Mouse (Mus musculus) thymus, adult 18-20 months (tissue): Measurements from ENCODE around the gene Batf3.

Experiments used
- DNase-seq, 2 experiments: peaks; one replicate each; pipeline ENCODE4 v3.0.0; 2022; ENCODE audit warnings: mixed read lengths in 2 of 2

Gene Batf3

DNA sequence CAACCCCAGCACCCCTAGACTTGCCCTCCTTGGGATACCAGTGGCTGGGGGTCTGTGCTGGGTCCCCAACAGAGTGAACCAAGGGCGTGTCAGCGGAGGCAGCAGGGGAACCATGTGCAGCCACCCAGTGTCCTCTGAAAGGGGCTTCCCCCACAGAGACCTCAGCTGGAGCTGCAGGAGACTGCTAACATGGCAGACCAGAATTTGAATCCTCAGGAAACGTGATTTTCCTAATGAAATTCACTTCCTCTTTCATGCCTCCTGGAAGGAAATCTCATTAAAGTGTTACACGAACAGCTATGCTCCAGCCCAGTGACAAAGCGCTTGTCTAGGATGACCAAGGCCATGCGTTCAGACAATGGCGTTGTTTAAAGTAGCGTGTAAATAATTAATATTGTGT, 10.7 kb upstream of the Batf3 start:
- DNase-seq = no peak

DNA sequence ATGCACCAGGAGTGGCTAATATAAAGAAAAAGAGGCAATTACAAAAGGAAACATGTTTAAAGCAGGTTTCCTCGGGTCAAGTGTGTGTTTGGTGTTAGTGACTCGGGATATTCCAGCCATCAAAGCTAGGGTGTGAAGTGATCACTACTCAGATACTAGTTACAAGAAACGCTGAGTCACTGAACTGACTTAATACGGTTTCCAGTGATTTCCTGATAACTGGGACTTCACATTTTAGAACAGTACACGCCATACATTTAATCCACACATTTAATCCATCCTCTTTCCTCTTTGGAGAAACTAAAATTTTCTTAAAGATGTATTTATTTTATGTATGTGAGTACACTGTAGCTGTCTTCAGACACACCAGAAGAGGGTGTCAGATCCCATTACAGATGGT, 9.7 kb upstream of the Batf3 start:
- no peak for DNase-seq

DNA sequence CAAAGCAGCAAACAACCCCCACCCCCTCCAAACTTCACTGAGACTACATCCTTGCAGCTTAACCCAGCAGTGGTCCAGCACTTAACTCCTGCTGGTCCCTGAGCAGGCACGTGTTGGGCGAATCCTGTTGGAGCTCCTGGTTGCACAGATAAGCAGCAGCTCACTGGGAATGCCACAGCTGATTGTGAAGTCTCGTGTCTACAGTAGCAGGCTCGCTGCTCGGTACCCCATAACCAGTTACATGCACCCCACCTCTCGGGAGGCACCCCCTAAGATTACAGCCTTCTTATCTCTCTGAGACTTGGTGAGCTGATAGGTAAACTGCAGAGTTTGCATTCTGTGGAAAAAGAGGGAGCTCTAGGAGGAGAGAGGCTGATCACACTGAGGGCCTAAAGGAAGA, 8.3 kb upstream of the Batf3 start:
- DNase-seq = no peak

DNA sequence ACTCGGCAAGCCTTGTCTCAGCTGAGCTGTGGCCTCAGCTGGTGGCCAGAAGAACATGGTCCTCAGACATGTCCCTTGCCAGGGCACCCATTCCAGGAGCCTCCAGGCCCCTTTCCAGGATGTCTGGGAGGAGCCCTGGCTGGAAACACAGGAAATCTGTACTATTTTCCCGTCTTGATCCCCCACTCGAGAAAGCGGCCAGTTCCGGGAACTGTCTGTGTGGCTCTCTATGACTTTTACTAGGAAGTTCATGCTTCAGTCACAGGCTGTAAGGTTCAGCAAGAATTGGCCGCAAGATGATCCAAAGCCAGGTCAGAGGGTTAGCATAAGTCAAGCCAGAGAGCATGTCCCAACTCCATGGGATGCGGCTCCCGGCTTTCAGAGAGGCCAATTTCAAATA, 5.6 kb upstream of the Batf3 start:
- DNase-seq = no peak

DNA sequence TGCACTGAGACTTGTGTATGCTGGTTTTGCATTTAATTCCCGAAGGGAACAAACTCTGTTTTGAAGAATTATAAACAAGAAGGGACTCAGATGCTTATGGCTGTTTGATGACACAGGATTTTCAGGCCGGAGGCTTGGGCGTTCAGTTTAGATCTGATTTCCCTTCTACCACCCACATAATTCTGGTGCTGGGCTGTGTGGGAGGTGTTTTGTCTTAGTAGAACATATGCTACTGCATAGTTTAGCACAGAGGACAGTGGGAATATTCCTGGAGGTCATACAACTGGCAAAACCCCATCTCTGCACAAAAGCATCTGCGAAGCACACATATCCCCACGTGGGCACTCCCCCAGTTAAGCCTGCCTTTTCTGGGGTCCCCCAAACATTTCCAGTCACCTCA, 4.1 kb upstream of the Batf3 start:
- no peak for DNase-seq

DNA sequence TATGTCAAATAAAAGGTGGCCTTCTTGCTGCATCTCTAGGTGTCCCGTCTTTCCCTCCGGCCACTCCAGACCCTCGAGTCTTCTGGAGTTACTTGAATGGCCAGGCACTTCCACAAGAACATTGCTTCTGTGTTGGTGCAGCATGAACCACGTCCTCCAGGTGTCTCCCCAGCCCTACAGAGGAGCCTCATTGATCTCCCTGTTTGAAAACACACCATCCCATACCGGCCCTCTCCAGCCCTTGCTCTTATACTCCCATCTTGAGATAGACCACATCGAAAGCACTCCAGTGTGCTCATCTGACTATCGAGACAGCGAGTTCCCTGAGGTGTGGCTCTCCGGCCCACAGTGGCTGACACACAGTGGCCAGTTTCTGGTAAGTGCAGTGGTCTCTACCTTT, 2.6 kb upstream of the Batf3 start:
- no peak for DNase-seq

DNA sequence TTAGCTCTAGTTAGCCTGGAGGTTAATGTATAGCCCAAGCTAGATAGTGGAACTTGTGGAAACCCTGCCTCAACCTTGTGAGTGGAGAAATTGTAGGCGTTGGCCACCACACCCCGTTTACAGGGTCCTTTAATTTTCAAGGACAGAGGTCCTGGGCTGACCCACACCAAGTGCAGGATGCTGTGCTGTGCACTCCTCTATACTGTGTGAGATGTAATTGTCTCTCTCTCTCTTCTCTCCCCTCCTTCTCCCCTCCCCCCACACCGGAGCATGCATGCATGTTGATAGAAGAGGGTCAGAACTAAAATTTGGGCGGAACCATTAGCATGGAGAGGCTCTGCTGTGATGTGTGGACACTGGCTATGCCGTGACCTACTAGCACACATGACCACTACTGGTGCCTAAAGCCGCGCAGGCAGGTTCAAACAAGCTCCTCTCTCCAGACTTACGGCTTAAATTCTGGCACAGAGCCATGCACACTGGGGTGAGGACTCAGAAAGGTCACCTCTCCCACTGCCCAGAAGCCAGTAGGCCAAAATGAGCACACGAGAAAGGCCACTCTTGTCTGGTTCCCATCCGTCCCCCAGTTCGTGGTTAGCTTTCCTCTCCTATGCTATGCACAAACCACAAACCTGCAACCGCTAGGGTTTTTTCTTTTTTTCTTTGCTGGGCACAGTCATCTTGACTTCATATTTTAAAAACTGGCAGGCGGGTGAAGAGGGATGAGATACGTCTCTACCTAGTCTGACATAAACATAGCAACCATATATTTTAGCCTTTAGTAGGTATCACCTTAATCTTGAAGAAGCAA, 571 bp upstream of the Batf3 start:
- DNase-seq = no peak

DNA sequence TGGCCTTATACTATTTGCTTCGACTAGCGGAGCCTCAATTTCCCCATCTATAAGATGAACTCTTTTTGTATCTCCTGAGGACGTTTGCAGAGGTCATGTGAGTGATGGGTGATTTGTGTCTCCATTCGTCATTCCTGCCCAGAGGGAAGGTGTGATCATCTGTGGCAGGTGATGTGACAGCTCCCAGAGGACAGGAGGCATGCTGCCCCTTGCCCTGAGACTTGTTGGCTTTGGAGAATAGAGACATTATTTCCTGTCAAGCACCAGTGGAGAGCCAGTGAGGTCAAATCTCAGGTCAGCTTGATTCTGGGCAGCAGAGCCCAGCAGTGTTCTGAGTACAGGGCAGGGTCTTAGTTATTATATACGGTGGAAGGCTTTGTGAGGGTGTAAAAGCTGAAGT, 1.5 kb downstream of the Batf3 start:
- no peak for DNase-seq

DNA sequence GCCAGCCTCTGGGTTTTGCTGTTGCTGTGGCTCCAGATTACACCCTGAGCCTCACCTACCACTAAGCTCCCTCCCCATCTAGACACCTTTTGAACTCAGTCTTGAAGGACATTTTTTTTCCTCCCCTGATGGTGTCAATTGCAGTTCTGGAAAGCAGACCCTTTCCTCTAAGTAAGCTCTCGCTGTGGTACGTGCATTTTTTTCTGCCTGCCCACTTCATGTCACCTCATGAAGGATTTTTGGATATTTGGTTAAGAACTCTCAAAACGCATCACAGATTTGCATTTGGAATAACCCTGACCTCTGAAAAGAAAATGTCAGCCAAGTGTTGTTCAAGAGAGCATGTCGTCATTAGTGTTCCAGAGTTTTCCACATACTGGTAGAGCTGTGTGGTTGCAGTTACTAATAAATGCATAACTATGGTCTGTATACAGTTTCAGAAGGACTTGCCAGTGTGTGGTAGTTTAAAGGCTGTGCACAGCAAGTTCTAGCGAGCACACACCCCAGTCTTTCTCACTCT, 2.2 kb downstream of the Batf3 start:
- DNase-seq = no peak

DNA sequence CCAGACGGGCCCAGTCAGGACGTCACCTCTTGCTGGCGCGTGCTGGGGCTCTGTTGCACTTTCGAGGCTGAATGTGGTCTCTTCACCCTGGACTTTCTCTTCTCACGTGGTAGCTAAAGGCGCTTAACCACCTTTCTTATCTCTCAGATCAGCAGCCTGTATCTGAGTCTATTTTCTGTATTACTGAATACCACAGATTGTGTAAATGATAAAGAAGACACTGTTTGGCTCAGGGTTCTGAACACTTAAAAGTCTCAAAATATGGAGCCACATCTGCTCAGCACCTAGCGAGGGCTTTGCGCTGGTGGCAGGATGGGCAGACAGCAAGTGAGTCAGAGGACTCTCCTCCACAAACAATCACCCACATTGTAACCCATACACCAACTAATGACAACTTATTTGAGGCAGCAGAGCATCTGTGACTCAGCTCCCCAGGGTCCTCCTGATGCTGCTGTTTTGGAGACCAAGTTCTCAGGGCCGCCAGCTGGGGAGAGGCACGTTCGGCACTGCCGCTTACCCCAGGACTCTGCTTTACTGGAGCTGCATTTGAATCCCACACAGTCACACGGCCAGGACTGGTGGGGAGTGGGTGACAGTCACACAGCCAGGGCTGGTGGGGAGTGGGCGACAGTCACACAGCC, 5.2 kb downstream of the Batf3 start:
- DNase-seq = no peak

DNA sequence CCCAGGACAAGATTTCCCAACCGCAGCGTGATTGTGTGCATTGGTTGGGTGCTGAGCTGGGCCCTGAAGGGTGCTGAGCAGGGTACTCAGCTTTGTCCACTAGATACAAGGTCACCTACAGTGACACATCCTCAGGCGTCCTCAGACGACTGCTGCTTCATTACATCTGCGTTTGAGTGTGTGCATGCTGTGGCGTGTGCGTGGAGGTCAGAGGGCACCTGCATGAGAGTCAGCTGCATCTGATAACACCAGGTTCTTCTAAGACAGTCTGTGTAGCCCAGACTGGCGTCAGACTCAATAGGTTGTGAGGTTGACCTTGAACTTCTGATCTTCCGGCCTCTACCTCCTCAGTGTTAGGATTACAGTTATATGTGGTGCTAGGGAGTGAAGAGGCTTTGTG, 7.6 kb downstream of the Batf3 start:
- DNase-seq = no peak

DNA sequence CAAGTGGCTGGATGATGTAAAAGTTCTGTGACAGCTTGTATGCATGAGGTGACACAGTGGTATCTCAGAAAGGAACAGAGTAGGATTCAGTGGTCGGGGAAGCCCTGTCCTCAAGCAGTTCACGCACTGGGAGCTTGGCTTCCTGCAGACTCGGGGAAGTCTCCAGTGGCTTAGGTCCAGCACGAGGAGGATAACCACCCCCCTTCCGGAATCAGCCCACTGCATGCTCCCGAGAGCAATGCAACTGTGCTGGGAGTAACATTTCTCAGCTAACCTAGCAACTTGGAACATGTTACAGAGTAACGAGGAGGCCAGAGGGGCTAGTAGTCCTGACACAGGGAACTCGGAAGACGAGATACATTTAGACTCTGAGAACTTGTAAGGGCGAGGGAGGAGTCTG, 9.7 kb downstream of the Batf3 start:
- DNase-seq = no peak

DNA sequence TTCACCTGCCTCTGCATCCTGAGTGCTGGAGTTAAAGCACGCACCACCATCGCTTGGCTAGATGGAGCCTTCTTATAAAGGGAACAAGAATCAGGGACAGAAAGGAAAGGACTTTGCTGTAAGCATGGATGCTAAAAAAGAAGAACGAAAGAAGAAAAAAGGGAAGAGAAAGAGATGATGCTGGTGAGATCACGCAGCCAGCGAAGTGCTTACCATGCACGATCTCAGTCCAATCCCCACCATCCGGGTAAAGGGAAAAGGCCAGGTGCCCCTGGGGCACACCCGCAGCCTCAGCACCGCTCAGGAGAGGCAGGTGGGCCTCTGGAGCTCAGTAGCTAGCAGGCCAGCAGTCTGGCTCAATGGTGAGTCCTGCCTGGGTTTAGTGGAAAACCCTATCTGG, 12.3 kb downstream of the Batf3 start:
- DNase-seq = no peak

DNA sequence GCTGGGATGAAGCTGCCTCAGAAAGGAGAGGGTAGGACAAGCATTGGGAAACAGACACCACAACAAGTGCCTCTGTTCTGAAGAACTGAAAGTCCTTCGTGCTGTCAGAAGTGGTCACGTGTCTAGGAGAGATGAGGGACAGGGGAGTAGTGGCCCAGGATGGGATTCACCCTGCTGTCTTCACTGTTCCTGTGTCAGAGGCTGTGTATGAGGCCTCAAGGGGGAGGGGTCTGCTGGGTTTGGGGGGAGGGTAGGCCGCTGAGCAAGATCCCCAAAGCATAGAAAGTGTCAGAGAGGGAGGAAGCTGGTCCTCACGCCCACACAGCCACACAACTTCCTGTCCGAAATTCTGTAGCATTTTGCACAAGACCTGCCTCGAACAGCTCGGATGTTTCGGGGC, 13.5 kb downstream of the Batf3 start:
- DNase-seq = no peak

DNA sequence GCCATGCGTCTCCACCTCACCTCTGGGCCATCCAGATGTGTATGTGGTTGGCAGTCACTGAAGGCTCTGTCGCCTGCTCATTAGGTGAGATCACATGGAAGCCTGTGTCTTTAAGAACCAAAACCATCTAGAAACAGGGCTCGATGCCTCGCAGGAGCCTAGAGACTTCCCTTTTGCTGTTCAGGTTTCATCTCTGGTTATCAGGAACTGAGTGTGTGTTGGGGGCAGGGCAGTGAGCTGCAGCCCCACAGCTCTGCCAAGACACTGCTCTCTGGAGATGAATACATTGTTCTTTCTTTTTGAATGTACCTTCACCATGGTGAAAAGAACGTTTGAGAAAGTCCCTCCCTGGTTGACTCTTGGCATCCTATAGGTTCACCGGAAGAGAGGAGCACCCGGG, 17.2 kb downstream of the Batf3 start:
- DNase-seq = no peak

DNA sequence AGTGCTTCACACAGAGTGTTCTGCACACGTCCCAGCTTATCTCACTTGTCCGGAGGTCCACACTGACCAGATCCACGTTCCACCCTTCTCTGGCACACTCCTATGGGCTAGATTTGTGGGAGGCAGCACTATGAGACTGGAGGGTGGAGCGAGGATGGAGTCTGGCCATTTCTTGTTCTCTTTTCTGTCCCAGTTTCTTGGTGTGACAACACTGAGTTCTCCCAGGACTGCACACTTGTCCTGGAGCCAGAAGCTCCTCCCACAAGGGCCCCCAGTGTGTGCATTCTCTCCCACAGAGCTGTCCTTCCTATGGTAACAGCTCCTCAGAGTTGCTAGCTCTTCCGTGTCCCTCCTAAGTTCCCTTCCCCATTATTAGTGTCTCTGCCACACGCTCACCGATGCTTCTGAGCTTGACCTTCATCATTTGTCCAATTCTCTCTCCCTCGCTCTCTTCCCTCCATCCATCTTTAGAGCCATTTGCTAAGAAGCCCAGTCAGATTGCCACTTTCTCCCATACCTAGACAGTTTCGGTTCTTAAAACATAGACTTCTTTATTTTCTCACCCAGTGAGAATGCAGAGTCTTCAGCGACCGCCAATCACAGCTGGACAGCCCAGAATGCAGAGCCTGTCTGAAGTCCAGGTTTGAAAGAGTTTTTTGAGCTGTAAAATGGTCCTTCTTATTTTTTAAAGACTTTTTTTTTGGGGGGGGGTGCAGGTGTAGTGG, 18.0 kb downstream of the Batf3 start:
- DNase-seq = no peak

DNA sequence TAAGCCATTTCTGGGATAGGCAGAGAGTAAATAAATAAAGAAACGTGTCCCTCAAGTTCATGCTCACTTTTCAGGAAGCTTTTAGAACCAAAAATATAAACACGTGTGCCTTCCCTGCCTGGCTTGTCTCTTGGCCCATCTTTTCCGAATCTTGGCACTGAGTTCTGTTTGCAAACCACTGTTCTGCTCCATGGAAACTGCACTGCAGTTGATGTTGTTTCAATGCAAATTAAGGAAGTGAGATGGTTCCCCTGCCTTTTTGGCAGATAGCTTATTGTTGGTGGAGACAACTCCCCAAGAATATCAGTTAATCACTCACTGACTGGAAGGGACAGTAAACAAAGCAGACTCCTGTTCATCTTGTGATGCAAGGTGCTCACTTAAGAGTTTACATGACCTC, 25.1 kb downstream of the Batf3 start:
- no peak for DNase-seq

DNA sequence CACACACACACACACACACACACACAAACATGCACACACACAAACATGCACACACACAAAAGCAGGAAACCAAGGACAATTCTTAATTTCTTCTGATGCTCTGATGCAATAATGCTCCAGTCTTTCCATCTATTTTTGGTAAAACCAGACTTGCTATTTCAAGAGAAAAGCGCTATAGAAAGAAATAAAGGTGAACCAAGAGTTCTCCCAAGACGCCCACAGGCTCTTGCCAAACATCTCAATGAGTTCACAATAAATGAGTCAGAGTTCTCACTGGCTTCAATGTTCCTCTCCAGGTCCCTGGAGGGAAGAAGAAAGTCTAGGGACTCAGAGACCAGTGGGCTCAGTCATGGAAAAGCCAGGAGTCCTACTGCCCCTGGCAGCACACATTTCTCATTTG, 26.0 kb downstream of the Batf3 start:
- DNase-seq = no peak

DNA sequence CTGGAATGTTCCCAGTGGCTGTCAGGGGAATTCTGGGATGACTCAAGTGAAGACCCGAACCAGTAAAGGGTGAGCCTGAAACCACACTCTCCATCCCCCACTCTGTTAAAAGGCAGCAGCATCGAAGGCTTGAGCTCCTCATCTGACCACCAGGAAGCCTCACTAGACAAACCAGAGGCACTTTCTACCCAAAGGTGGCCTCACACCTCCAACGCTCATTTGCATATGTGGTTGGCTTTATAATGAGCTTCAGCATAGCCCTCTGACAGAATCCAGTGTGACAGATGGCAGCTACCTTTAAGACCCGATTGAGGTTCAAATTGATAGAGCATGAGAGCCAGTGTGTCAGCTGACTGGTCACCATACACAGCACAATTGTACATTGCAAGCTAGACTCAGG, 26.6 kb downstream of the Batf3 start:
- DNase-seq = no peak

DNA sequence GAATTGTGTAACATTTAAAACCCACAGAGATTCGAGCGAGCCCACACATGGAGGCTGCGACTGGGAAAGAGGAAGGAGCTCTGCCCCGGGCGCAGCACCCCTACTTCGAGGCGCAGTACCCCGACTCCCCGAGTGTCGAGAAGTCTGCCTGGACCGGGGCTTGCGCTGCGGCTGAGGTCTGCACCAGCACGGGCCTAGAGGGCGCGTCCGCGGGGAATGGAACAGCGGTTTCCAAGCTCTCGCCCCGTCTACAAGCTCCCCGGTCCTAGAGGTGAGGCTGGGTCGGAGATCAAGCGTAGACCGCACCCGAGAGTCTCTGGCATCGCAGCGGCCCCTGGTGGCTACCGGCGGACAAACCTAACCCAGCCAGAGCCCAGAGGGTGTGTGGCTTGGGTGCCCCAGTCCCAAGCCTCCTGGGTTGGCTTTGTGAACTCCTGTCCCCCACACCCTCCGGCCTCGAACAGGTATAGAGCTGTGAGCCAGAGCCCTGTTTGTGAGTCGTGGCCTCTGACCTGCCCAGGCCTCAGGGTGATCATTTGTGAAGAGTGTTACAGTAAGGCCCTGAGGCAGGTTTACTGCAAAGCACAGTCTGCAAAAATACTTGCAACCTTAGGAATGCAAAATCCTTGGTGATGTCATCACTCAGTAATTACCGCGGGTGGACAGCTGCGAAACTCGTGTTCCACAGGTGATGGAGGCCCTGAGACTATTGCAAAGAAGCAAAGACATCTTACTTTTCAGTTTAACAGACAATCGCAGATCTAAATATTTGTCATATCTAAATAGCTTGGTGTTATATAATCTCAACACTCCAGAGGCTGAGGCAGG, 28.4 kb downstream of the Batf3 start:
- peak; percentile 31 to 44 for DNase-seq

DNA sequence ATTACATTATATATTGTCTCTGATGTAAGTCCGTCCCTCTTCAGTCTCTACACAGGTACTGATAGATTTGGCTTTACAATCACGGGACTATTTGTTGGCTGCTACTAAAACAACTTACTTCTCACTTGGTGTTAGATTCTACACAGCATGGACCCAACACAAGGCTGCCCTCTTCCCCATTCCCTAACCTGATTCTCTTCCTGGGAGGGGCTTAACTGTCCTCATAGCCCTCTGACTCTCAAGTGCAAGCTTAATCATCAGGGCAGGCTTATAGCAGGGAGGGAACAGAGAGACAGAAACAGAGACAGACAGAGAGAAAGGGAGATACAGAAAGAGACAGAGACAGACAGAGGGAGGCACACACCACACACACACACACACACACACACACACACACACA, 34.0 kb downstream of the Batf3 start:
- no peak for DNase-seq

DNA sequence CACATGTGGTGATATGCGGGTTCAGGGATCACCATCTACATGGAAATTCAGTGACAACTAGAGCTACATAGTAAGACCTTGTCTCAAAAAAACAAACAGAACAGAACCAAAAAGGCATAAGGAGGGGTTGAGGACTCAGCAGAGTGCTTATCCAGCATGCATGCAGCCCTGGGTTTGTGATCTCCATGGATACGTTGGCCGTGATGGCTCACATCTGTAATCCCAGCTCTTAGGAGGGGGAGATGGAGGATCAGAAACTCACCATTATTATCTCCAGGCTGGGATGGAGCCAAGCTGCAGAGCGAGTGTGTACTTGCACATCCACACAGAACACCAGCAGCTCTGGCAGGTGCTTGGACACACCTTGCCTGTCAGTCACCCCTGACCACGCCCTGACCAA, 34.6 kb downstream of the Batf3 start:
- DNase-seq = no peak

DNA sequence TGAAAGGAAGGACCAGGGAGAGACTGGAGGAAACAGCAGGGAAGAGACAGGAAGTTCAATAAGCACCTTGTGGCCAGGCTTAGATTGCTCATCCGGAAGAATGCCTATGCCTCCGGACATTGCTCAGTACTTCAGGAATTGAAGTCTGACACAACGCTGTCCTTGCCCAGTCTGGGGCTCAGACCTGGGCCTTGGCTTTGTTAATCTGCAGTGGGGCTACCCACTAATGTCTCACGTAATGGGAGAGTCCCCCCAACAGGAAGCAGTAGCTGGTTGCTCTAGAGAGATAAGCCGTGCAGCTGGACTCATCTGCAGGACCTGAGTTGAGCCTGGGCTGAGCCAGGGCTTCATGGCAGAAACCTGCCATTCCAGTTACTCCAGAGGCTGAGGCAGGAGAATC, 35.3 kb downstream of the Batf3 start:
- no peak for DNase-seq
